Mouse (Mus musculus) CH12F3 (cell line): ENCODE measurements around the gene E2f8.

ENCODE experiments used
- in situ Hi-C: fragments of 300-500 bp; cut with MboI; formaldehyde crosslinking; loops from 2 replicates; pipeline ENCODE4 v1.14.3; 2020; ENCODE audit warnings: low sequenced_read_pairs

E2f8 gene

GRCm38 (mm10) chr7:48881486-48881885, at the start of gene E2f8:
E2f8 (minus strand) TSS chr7:48881596.
- in situ Hi-C loops, result loop anchor here (25.0 kb wide), 1 partner anchor 231 kb away; no protein-coding TSS in a partner anchor

DNA sequence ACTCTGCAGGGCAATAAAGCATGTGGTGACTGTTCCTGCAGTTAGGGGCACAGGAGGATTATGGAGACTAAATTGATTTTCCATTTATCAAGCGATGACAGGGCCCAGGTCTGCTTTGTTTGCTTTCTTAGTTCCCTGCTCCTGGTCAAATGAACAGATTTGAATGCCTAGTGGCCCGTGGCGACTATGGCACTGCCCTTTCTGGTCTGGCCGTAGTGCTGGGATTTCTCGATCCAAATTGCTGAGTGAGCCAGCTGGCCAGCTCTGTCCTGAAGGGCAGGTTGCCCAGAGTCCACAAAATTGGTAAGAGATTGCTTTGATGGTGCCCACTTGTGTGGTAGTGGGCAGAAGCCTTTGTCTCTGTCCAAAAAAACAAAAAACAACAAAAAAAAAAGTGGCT, 49.0 kb upstream of the E2f8 start:
- in situ Hi-C loops, result no loop called here

GRCm38 (mm10) chr7:48928364-48928763, 47.0 kb upstream of the E2f8 start:
- in situ Hi-C loops, result no loop called here

DNA sequence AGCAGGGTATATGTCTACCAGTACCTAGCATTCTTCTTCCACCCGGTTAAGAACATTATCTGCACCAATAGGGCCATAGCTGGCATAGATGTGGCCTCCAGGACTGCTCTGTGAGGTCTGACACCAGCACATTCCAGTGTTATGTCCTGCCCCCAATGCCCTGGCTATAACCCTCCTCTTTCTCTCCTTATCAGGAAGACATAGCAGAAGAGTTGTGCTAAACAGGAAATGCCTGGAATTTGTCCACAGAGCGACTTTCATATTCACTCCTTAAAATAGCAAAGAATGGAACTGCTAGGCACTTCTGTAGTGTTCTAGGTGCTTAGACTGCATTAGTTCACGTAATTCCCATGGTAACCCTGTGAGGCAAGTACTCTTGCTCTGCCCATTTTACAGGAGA, 43.8 kb upstream of the E2f8 start:
- in situ Hi-C loops, result no loop called here

DNA sequence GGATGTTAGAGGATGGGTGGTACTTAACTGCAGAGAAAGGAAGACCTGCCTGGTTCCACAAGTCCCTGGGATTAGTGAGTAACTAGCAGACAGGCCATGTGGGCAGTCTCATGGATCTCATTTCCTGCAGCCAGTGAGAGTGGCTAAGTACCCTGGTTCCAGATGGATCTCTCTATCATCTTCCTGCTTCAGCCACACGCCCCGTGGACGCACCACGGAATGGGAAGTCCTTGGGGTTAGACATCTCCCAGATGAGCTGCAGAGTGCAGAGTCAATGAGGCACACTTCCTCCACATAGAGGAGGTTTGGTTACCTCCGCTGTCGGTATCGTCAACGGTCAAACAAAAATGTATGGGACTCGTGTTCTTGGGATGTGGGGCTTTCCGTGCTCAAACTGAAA, 42.2 kb upstream of the E2f8 start:
- in situ Hi-C loops, result no loop called here

GRCm38 (mm10) chr7:48918389-48918788, 37.0 kb upstream of the E2f8 start:
- in situ Hi-C loops, result no loop called here

DNA sequence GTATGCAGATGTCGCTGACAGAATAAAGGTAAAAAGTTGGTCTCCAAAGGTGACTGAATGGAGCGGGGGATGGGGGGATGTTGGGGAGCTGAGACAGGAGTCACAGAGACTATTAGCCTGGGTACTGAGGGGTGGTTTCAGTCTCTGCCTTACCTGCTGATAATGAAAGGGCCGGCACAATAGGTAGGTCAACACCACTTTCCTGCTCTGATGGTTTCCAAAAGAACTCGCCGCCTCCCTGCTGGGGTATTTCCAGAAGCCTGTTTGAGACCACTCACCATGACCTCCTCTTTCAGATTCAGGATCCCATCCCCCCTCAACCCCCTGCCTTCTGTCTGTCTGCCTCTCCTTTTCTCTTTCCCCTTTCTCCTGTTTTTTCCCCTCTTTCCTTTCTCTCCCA, 36.6 kb upstream of the E2f8 start:
- in situ Hi-C loops, result no loop called here

DNA sequence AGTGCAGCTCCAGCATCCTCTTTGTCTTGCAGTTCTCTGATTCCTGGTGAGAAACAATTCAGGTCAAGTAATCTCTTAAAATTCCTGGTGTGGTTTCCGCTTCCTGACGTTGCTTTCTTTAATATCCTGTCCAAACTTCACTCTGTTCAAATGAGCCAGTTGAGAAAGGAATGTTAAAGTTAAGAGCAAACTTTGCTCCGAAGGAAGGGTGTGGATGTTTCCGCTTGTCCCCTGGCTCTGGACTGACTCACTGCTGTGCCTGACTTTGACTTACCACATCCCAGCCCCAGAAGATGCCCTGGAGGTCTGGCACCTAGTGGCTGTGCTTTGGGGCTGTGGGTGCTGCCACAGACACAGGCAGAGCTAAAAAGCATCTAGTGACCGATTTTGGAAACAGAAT, 36.1 kb upstream of the E2f8 start:
- in situ Hi-C loops, result no loop called here

DNA sequence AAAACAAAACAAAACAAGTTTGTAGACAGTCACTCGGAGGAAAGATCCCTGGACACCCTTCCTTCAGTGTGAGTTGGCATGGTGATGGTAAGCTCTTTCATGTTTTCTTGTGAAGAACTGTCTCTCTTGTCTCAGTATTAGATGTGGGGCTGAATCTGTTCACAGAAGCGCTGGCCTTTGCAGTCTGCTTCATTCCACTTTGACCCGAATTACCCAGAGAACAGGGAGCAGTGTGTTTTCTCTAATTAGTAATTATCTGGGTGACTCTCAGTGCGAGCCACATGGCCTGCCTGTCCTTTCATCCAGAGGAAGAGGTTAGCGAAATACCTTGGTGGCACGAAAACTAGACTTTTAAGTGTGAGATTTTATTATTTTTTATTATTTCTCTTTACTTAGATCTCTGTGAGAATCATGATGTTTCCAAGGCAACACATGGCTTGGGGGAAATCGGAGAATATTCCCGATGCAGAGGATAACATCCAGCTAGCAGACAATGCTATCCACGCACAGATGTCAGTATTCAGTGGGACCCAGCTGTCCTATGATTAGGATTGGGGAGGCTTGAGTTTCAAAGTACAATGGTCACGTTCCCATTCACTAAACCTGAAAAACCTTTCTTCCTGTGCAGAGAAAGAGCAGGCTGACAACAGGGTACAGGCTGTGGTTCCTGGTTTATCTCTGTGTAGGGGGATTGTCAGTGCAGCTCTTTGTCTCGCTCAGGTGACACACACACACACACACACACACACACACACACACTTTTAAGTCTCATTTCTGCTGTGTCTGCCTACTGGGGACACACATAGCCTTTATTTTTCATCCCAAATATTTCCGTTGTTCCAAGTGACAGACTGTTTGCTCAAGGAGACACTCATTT, 33.5 kb upstream of the E2f8 start:
- in situ Hi-C loops, result no loop called here

GRCm38 (mm10) chr7:48911146-48911545, 29.8 kb upstream of the E2f8 start:
- in situ Hi-C loops, result no loop called here

GRCm38 (mm10) chr7:48910282-48910681, 28.9 kb upstream of the E2f8 start:
- in situ Hi-C loops, result no loop called here

GRCm38 (mm10) chr7:48909342-48909671, 27.9 kb upstream of the E2f8 start:
- in situ Hi-C loops, result no loop called here

DNA sequence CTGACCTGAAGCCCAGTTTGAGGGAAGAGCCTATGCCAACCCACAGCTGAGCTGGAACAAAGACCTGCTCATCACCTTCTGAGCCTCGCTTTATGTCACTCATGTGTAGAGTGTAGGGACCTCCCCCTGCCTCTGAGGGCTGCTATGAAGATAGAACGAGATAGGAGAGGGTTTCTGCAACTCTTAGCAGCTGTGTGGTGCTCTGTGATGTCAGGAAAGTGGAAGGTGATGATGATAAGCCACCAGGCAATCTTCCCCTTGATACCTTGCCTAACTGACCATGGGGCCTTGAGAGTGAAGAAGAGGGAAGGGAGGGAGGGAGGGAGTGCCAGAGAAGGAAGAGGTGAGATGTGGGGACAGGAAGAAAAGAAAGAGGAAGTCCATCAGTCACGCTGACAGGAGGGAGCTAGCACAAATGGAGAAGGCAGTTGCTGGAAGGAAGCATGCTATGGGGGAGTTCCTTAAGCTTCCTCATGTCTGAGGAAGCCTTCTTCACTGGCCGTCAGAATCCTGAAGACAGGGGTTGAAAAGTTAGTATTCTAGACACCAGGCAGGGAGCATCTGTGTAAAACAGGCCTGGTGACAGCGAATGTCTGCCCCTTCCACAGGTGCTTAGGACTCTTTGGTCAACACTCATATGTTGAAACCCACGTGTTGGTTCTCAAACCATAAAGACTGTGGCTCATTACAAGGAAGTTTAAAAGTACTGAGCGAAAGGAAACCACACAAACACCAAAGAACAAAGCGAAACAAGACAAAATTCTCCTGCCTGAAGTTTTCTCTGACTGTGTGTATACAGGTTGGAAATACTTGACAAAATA, 27.3 kb upstream of the E2f8 start, which contains the start of gene Nav2:
TSS of gene Nav2 (plus strand) at position 196 of the 821 bp plus-strand sequence.
- in situ Hi-C loops, result no loop called here

GRCm38 (mm10) chr7:48902454-48902853, 21.1 kb upstream of the E2f8 start:
- in situ Hi-C loops, result no loop called here

DNA sequence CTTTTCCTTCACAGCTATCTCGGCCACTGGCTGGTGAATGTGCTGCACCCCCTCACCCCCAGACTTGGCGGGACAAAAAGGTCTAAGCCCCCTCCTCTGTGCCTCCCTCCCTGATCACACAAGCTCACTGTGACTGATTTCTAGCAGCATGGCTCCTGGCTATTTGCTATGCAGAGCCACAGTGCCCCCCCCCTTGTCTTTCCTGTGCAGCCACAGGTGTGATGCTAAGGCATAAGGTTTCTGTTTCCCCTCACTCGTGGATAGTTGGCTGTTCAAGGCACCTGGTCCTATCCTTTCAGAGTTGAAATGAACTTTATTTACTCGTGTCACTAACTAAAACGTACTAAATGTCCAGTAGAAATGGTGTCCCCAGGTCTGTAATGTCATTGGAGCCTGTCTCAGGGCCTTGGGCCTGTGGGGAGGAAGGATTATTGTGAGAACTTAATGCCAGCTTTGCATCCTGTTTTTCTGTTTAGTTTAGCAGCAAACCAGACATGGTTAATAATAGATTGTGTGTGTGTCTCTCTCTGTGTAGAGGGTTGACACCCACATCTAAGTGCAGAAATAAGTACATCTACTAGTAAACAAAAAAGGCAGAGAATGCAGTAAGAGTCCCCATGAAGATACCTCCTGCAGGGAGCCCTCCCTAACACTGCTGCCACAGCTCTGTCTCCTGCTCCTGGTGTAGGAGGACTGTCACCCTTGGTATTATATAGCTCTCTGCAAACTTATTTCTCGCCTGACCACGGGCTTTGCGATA, 19.2 kb upstream of the E2f8 start:
- in situ Hi-C loops, result no loop called here

DNA sequence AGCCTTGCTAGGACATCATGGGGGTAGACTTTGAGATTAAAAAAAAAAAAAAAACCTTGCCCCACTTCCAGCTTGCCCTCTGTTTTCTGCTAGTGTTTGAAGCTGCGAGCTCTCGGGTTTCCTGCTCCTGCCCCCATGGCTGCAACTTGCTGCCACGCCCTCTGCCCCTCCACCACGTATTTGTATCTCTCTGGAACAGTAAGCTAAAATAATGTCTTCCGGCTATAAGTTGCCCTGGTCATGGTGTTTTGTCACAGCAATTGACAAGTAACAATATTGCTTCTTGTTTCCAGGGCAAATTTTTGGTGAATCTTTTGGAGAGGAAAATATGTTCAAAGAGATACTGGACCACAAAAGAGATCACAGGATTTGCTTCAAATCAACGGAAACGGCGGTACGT, 17.0 kb upstream of the E2f8 start:
- in situ Hi-C loops, result loop anchor here (25.0 kb wide), 1 partner anchor 214 kb away; no protein-coding TSS in a partner anchor

GRCm38 (mm10) chr7:48897539-48898163, 16.3 kb upstream of the E2f8 start:
- in situ Hi-C loops, result loop anchor here (25.0 kb wide), 1 partner anchor 215 kb away; no protein-coding TSS in a partner anchor

GRCm38 (mm10) chr7:48896051-48896450, 14.7 kb upstream of the E2f8 start:
- in situ Hi-C loops, result loop anchor here (25.0 kb wide), 1 partner anchor 216 kb away; no protein-coding TSS in a partner anchor

GRCm38 (mm10) chr7:48895475-48895874, 14.1 kb upstream of the E2f8 start:
- in situ Hi-C loops, result loop anchor here (25.0 kb wide), 1 partner anchor 217 kb away; no protein-coding TSS in a partner anchor

DNA sequence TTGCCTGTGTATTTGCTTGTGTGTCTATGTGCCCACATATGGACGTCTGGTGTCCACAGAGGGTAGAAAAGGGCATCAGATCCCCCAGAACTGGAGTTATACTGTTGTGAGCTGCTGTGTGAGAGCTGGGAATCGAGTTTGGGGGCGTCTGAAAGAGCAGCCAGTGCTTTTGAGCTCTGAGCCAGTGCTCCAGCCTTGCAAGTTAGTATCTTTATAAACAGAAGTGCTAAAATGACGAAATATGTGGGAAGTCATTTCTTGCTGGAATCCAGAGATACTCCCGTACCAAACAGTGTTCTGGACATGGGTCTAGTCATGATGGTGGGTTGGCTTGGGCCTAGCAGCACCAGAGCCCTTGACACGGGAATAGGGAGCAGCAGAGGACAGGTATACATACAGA, 13.4 kb upstream of the E2f8 start:
- in situ Hi-C loops, result loop anchor here (25.0 kb wide), 1 partner anchor 218 kb away; no protein-coding TSS in a partner anchor
